Mouse (Mus musculus): ENCODE measurements around the gene Plcb1. TPM values are rescaled to one million over a fixed set of nuclear protein-coding genes. Genes with fewer than 3 reads are reported as not detected.

Gene Plcb1
- polyA plus RNA-seq, 1 experiment from 2014 or later: 34.5 TPM

DNA sequence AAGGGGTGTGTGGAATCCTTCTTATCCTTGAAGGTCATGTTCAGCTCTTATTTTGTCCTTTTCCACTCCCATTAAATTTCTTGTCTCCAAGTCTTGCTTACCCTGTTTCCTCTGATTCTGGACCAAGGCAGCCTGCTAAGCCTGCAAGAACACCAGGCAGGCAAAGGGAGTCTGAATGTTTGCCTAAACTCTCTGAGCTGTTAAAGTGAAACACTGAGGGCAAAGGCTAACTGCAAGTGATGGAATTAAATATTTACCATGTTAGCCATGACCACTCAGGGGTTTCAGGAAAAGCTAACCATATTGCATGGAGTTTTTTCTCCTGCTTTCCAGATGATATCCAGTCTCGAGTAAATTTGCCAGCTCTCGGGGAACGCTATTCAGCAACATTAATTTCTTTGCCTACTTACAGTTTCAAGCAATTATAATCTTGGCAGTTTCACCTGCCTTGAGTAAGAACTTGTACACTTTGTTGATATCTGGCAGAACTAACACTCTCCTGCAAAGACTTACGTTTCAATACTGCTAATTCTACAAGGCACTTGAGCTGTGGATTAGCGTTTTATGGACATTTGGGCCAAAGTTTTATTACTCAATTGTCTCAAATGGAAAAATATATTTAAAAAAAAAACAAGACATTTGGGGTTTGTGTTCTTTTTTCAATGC, 146.0 kb downstream of the Plcb1 start:
- no peaks in the 10 kb centered on the region for H3K36me3 ChIP-seq (ENCODE audit: control insufficient read depth, insufficient read depth, low read length)
- WGBS: 49% methylated on average over 5 of the region's 5 CpGs
- no peaks in the 10 kb centered on the region for H3K27me3 ChIP-seq (ENCODE audit: control insufficient read depth, insufficient read depth, low read length)
- H3K9me3 ChIP-seq (ENCODE audit: control insufficient read depth, low read length): no peaks in the 10 kb centered on the region
- no peak overlapping the region for H3K4me3 ChIP-seq (ENCODE audit: low read length)
- no peak overlapping the region for H3K9ac ChIP-seq (ENCODE audit: low read depth, low read length)
- H3K4me1 ChIP-seq (ENCODE audit: control insufficient read depth, insufficient read depth, low read length): peaks cover 11% of the 10 kb centered on the region; the same call in 1 of the 2 replicates
- H3K27ac ChIP-seq (ENCODE audit: low read depth, low read length): peak overlapping the region; percentile 37; the same call in 1 of the 2 replicates
- ATAC-seq (ENCODE audit: low FRiP score, low TSS enrichment): peak; percentile 75; the same call in 1 of the 2 replicates
- no peak overlapping the region; the same call in 1 of the 2 replicates for H3K4me2 ChIP-seq (replicated peaks; ENCODE audit: low read depth, low read length)

DNA sequence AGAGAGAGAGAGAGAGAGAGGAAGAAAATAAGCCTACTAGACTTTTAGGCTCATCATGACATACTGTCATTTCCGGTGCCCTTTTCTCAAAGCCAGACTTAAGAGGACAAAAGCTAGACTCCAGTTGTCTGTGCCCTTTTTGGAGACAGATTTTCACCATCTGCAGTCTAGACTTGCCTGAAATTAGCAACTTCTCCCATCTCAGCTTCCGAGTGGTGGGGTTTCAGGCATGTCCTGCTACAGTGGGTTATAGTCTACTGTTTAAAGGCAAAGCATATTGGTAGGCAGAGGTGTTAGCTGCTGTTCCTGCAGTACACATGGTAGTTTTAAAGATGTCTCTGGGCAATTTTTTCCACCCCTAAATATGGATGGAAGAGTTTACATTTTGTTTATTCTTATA, 149.6 kb downstream of the Plcb1 start:
- Histone ChIP-seq H3K36me3 (ENCODE audit: control insufficient read depth, insufficient read depth, low read length) (no peaks in the 10 kb centered on the region), H3K9me3 (ENCODE audit: control insufficient read depth, low read length) (no peaks in the 10 kb centered on the region), H3K4me2 (replicated peaks; ENCODE audit: low read depth, low read length) (no peak overlapping the region), H3K27ac (ENCODE audit: low read depth, low read length) (no peak overlapping the region), H3K9ac (ENCODE audit: low read depth, low read length) (no peak overlapping the region), H3K27me3 (ENCODE audit: control insufficient read depth, insufficient read depth, low read length) (no peaks in the 10 kb centered on the region), H3K4me1 (ENCODE audit: control insufficient read depth, insufficient read depth, low read length) (peaks cover 11% of the 10 kb centered on the region; the same call in 1 of the 2 replicates), H3K4me3 (ENCODE audit: low read length) (no peak overlapping the region)
- WGBS: 85% methylated on average over 2 of the region's 2 CpGs
- no peak for ATAC-seq (ENCODE audit: low FRiP score, low TSS enrichment)

DNA sequence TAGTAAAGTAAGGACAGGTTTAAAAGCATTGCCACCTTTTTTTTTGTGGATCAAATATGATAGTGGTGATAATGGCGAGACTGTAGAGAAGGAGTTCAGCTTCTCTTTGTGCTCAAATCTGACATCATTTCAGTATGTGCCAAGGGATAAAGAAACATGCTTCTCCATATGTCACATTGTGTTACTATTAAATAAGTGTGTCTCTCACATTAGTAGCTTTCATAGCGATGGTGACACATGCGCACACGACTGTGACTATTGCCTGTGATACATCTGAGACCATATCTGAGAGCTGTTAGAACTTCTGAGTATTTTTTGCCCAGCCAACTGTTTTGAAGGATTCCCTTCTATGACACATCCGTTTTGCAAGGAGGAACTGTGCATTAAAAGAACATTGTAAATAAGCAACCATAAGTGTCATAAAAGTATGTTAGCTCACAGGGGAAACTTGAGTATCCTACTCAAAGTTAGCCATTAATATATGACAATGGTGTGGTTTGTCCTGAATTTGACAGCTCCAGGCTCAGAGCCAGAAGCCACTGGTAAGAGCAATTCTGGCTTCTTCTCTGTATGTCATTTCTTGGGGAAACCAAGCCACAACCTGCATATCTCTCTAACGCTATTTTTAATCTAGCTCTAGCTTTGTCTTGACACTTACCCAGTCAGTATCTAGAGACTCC, 150.2 kb downstream of the Plcb1 start:
- no peak overlapping the region for H3K4me2 ChIP-seq (replicated peaks; ENCODE audit: low read depth, low read length)
- no peak for ATAC-seq (ENCODE audit: low FRiP score, low TSS enrichment)
- H3K27me3 ChIP-seq (ENCODE audit: control insufficient read depth, insufficient read depth, low read length): no peaks in the 10 kb centered on the region
- no peak overlapping the region for H3K4me3 ChIP-seq (ENCODE audit: low read length)
- H3K9me3 ChIP-seq (ENCODE audit: control insufficient read depth, low read length): no peaks in the 10 kb centered on the region
- WGBS: 92% methylated on average over 6 of the region's 6 CpGs
- H3K4me1 ChIP-seq (ENCODE audit: control insufficient read depth, insufficient read depth, low read length): peaks cover 6% of the 10 kb centered on the region; the same call in 1 of the 2 replicates
- no peak overlapping the region for H3K9ac ChIP-seq (ENCODE audit: low read depth, low read length)
- no peak overlapping the region for H3K27ac ChIP-seq (ENCODE audit: low read depth, low read length)
- no peaks in the 10 kb centered on the region for H3K36me3 ChIP-seq (ENCODE audit: control insufficient read depth, insufficient read depth, low read length)

DNA sequence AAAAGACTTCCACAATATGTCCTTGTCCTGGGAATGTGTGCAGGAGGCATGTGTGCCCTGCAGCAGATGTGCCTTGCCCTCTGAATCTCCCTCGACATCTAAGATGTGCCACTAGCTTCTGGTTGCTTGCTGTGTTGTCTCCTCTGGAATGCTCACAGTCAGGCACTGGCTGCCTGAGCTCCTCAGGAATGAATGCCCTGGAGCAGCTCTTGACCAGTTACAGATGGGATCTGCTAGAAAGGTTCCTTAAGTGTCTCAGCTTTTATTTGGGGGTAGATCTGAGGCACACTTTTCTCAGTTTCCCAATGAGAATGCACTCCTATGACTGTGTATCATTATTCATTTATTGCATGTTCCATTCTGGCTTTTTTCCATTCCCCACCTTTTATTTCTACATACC, 151.8 kb downstream of the Plcb1 start:
- Histone ChIP-seq H3K36me3 (ENCODE audit: control insufficient read depth, insufficient read depth, low read length) (no peaks in the 10 kb centered on the region), H3K4me2 (replicated peaks; ENCODE audit: low read depth, low read length) (no peak overlapping the region), H3K4me3 (ENCODE audit: low read length) (no peak overlapping the region), H3K9ac (ENCODE audit: low read depth, low read length) (no peak overlapping the region), H3K27me3 (ENCODE audit: control insufficient read depth, insufficient read depth, low read length) (no peaks in the 10 kb centered on the region), H3K27ac (ENCODE audit: low read depth, low read length) (no peak overlapping the region), H3K4me1 (ENCODE audit: control insufficient read depth, insufficient read depth, low read length) (no peaks in the 10 kb centered on the region; the same call in 1 of the 2 replicates), H3K9me3 (ENCODE audit: control insufficient read depth, low read length) (no peaks in the 10 kb centered on the region)
- no peak for ATAC-seq (ENCODE audit: low FRiP score, low TSS enrichment)
- 44% methylated on average over 1 of the region's 1 CpGs for WGBS

DNA sequence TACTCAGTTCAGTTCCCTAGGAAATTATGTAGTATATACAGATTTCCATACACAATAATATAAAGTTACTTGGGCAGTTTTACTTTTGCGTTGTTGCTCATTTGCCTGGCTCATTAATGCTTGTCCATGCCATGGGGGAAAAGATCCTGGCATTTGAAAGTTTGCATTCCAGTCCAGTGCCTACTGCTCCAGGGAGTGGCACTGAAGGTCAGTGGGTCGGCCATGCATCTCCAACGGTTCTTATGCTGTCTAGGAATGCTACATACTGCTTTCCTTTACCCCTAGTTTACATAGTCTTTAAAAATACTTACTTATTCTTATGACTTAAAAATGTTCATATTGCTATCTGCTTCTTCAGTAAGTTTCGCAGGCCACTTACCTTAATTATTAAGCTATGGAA, 156.2 kb downstream of the Plcb1 start:
- ATAC-seq (ENCODE audit: low FRiP score, low TSS enrichment): no peak
- no peak overlapping the region for H3K9ac ChIP-seq (ENCODE audit: low read depth, low read length)

DNA sequence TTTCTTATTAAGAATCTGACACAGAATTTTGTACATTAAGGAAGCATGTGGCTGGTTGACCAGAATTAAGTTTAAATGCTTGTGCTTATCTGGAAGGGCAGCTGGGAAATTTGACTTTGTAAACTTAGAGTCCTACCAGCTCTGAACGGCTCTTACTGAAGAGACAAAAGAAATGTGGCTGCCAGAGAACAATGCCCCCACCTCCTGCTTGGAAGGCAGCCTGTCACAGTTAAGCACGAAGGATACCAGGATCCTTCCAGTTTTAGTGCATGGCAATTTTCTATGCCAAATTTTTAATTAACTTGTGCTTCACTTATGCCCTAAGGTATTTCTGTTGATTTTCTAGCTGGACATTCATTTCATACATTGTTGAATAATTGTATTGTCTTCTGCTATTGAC, 157.1 kb downstream of the Plcb1 start:
- WGBS: 59% methylated on average over 2 of the region's 2 CpGs
- H3K36me3 ChIP-seq (ENCODE audit: control insufficient read depth, insufficient read depth, low read length): no peaks in the 10 kb centered on the region
- no peaks in the 10 kb centered on the region for H3K9me3 ChIP-seq (ENCODE audit: control insufficient read depth, low read length)
- no peak overlapping the region for H3K4me3 ChIP-seq (ENCODE audit: low read length)
- H3K9ac ChIP-seq (ENCODE audit: low read depth, low read length): no peak overlapping the region
- no peaks in the 10 kb centered on the region for H3K27me3 ChIP-seq (ENCODE audit: control insufficient read depth, insufficient read depth, low read length)
- no peak for ATAC-seq (ENCODE audit: low FRiP score, low TSS enrichment)
- no peaks in the 10 kb centered on the region for H3K4me1 ChIP-seq (ENCODE audit: control insufficient read depth, insufficient read depth, low read length)
- H3K27ac ChIP-seq (ENCODE audit: low read depth, low read length): no peak overlapping the region
- no peak overlapping the region for H3K4me2 ChIP-seq (replicated peaks; ENCODE audit: low read depth, low read length)

More for the DNA sequence above, 156.2 kb downstream of the Plcb1 start:
- H3K27me3 ChIP-seq (ENCODE audit: control insufficient read depth, insufficient read depth, low read length): no peaks in the 10 kb centered on the region
- H3K4me1 ChIP-seq (ENCODE audit: control insufficient read depth, insufficient read depth, low read length): no peaks in the 10 kb centered on the region
- no peak overlapping the region for H3K4me3 ChIP-seq (ENCODE audit: low read length)
- WGBS: 69% methylated on average over 4 of the region's 4 CpGs
- no peaks in the 10 kb centered on the region for H3K9me3 ChIP-seq (ENCODE audit: control insufficient read depth, low read length)
- no peak overlapping the region for H3K27ac ChIP-seq (ENCODE audit: low read depth, low read length)
- H3K4me2 ChIP-seq (replicated peaks; ENCODE audit: low read depth, low read length): no peak overlapping the region
- H3K36me3 ChIP-seq (ENCODE audit: control insufficient read depth, insufficient read depth, low read length): no peaks in the 10 kb centered on the region

DNA sequence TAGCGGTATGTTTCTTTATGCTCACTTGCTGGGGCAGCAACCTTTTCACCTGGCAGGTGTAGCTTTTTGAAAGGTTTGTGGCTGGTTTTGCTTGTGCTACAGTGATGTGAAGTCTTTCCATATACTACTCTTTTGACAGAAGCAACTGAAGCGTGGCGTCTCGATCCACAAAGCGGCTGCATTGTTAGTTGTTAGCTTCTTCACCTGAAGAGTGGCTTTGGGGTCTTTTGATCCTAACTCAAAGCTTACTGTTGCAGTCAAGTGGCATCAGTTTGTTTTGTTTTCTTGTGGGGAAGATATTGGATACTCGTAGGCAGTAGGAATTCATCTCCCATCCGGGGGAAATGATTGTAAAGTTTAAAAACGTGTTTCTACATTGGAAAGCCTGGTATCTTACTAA, 160.5 kb downstream of the Plcb1 start:
- Histone ChIP-seq H3K9me3 (ENCODE audit: control insufficient read depth, low read length) (no peaks in the 10 kb centered on the region), H3K36me3 (ENCODE audit: control insufficient read depth, insufficient read depth, low read length) (no peaks in the 10 kb centered on the region), H3K4me2 (replicated peaks; ENCODE audit: low read depth, low read length) (no peak overlapping the region), H3K27me3 (ENCODE audit: control insufficient read depth, insufficient read depth, low read length) (no peaks in the 10 kb centered on the region), H3K4me3 (ENCODE audit: low read length) (no peak overlapping the region), H3K27ac (ENCODE audit: low read depth, low read length) (no peak overlapping the region), H3K9ac (ENCODE audit: low read depth, low read length) (no peak overlapping the region), H3K4me1 (ENCODE audit: control insufficient read depth, insufficient read depth, low read length) (no peaks in the 10 kb centered on the region)
- 61% methylated on average over 8 of the region's 8 CpGs for WGBS
- ATAC-seq (ENCODE audit: low FRiP score, low TSS enrichment): no peak

DNA sequence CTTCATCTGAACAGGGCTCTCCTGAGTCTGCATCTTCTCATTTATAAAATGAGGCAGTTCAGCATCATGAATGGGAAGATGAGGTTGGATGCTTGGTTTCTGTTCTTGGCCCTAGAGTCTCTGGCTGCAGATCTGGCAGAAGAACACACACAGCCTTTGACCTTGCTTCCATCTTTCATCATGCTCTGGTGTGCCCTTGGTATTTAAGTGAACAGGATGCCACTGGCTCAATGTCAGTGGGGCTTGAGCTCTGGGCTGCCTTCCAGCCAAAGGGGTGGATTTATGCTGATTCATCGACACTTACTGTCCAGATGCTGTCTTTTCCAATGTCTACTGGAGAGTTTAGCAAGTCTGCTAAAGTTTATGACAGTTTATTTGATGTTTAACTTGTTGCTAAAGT, 161.0 kb downstream of the Plcb1 start:
- no peak overlapping the region for H3K27ac ChIP-seq (ENCODE audit: low read depth, low read length)
- no peaks in the 10 kb centered on the region for H3K4me1 ChIP-seq (ENCODE audit: control insufficient read depth, insufficient read depth, low read length)
- H3K36me3 ChIP-seq (ENCODE audit: control insufficient read depth, insufficient read depth, low read length): no peaks in the 10 kb centered on the region
- H3K27me3 ChIP-seq (ENCODE audit: control insufficient read depth, insufficient read depth, low read length): no peaks in the 10 kb centered on the region
- H3K9ac ChIP-seq (ENCODE audit: low read depth, low read length): no peak overlapping the region
- WGBS: 58% methylated on average over 1 of the region's 1 CpGs
- no peak overlapping the region for H3K4me3 ChIP-seq (ENCODE audit: low read length)
- no peaks in the 10 kb centered on the region for H3K9me3 ChIP-seq (ENCODE audit: control insufficient read depth, low read length)
- ATAC-seq (ENCODE audit: low FRiP score, low TSS enrichment): peak; percentile 64; the same call in 1 of the 2 replicates
- H3K4me2 ChIP-seq (replicated peaks; ENCODE audit: low read depth, low read length): no peak overlapping the region

DNA sequence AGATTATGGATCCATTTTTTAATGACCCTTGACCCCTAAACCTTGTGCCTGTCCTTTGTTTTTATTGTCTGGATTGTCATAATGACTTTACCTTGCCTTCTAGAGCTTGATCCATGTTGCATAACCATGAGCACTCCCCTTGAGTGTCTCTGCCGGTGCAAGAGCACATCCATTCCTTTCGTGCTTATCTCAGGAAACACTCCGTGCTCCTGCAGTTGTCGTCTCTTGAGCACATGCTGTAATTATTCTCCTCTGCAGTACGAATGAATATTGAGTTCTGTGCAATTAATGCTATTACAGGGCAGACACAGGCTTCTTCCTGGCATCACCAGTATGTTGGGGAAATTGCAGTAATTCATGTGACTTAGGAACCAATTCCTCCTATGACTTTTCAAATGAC, 166.2 kb downstream of the Plcb1 start:
- WGBS: 69% methylated on average over 5 of the region's 5 CpGs
- Histone ChIP-seq H3K36me3 (ENCODE audit: control insufficient read depth, insufficient read depth, low read length) (no peaks in the 10 kb centered on the region), H3K4me3 (ENCODE audit: low read length) (no peak overlapping the region), H3K4me1 (ENCODE audit: control insufficient read depth, insufficient read depth, low read length) (no peaks in the 10 kb centered on the region), H3K27ac (ENCODE audit: low read depth, low read length) (no peak overlapping the region), H3K9ac (ENCODE audit: low read depth, low read length) (no peak overlapping the region), H3K4me2 (replicated peaks; ENCODE audit: low read depth, low read length) (no peak overlapping the region), H3K9me3 (ENCODE audit: control insufficient read depth, low read length) (no peaks in the 10 kb centered on the region), H3K27me3 (ENCODE audit: control insufficient read depth, insufficient read depth, low read length) (no peaks in the 10 kb centered on the region)
- ATAC-seq (ENCODE audit: low FRiP score, low TSS enrichment): no peak

Data from kidney, embryonic 14.5 days (tissue).